Mouse (Mus musculus): ENCODE measurements at regions not wholly inside any gene's neighbourhood (a gene's known extent, or its start where the extent isn't known, plus 50 kb on each side); places are given as distances from the start of the nearest gene placed in this dataset.
"Not testable (repeated sequence)": the region's sequence is repeated elsewhere in the genome, so short reads cannot be mapped to it uniquely, and the experiment has no call there.

- H3K27ac ChIP-seq (ENCODE audit: control insufficient read depth, insufficient read depth, low read depth, low read length), result no peak overlapping the region
- no peaks in the 10 kb centered on the region; the same call in 1 of the 2 replicates for H3K4me1 ChIP-seq (ENCODE audit: control insufficient read depth, insufficient read depth, low read length)
- H3K27me3 ChIP-seq (ENCODE audit: control insufficient read depth, insufficient read depth, low read length), result no peaks in the 10 kb centered on the region
- no peak overlapping the region for H3K4me3 ChIP-seq (ENCODE audit: control insufficient read depth, low read depth, low read length)
- H3K36me3 ChIP-seq (ENCODE audit: control insufficient read depth, insufficient read depth, low read length), result no peaks in the 10 kb centered on the region
- TF ChIP-seq POLR2A (IDR thresholded peaks at IDR 0.05; ENCODE audit: control insufficient read depth, low read depth, low read length) (no peak), CTCF (IDR thresholded peaks at IDR 0.05; ENCODE audit: control insufficient read depth, insufficient read depth, insufficient replicate concordance, low read depth, low read length) (no peak)
Measured at GRCm38 (mm10) chr7:63996581-63997098, 57.9 kb upstream of the Klf13 start.

DNA sequence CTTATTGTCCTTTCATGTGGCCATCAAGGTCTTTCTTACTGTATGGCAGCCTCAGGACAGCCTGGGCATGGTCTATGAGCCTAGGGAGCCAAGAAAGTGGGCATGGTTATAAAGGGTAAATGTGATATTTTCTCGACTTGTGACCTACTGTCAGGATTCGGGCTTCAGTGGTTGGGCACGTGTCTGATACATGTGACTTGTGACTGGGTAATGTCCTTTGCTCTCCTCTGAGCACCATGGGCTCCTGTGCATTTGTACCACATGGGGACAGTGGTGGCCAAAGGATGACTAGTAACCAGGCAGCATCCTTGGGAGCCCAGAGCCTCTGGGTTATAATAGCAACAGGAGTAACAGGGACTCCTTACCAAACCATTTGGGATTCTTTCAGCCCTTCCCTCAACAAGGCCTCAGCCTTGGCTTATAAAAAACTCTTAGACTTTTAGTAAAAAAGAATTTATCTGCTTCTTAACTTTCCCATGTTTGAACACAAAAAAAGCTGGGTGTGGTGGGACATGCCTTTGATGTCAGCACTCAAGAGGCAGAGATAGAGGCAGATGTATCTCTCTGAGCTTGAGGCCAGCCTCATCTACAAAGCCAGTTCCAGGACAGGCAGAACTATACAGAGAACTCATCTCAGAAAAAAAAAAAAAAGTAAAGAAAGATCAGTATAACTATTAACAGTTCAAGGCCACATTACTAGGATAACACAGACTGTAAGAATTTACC is 56.7 kb upstream of the Klf13 start:
- H3K4me3 ChIP-seq (ENCODE audit: control insufficient read depth, low read depth, low read length), result no peak overlapping the region
- H3K4me1 ChIP-seq (ENCODE audit: control insufficient read depth, insufficient read depth, low read length), result no peaks in the 10 kb centered on the region; the same call in 1 of the 2 replicates
- TF ChIP-seq POLR2A (IDR thresholded peaks at IDR 0.05; ENCODE audit: control insufficient read depth, low read depth, low read length), result no peak
- H3K27ac ChIP-seq (ENCODE audit: control insufficient read depth, insufficient read depth, low read depth, low read length), result no peak overlapping the region
- no peaks in the 10 kb centered on the region for H3K36me3 ChIP-seq (ENCODE audit: control insufficient read depth, insufficient read depth, low read length)
- H3K27me3 ChIP-seq (ENCODE audit: control insufficient read depth, insufficient read depth, low read length), result no peaks in the 10 kb centered on the region

DNA sequence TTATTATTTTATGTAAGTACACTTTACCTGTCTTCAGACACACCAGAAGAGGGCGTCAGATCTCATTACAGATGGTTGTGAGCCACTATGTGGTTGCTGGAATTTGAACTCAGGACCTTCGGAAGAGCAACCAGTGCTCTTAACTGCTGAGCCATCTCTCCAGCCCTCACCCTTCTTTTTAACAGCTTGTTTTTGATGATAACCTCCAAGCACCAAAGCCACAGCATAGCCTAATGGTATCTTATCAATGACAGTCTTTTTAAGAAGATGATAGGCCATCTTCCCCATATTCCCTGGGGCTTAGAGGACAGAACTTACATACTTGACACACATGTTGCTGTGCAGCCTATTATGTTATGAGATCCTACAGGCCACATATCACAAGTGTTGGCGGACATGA is 56.1 kb upstream of the Klf13 start:
- not testable (repeated sequence) for H3K4me1 ChIP-seq (ENCODE audit: control insufficient read depth, insufficient read depth, low read length); H3K27ac ChIP-seq (ENCODE audit: control insufficient read depth, insufficient read depth, low read depth, low read length); H3K4me3 ChIP-seq (ENCODE audit: control insufficient read depth, low read depth, low read length); H3K36me3 ChIP-seq (ENCODE audit: control insufficient read depth, insufficient read depth, low read length); H3K27me3 ChIP-seq (ENCODE audit: control insufficient read depth, insufficient read depth, low read length)

DNA sequence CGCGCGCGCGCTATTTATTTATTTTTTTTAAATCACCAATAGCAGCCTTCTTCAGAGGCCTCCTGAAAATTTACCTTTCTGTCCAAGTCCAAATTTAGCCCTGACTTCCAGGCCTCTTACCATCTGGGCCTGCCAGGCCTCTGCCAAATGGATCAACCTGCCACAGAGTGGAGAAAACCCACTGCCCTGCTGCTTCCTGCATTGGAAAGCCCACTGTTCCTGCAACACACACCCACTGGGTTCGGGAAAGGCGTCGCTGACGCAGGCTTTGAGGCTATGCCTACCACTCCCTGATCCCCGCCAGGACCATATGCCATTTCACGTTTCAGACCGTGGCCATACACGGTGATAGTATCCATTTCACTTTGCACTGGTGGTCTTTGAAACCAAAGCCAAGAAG is 53.4 kb upstream of the Klf13 start:
- Histone ChIP-seq H3K36me3 (ENCODE audit: control insufficient read depth, insufficient read depth, low read length) (no peaks in the 10 kb centered on the region), H3K4me3 (ENCODE audit: control insufficient read depth, low read depth, low read length) (no peak overlapping the region), H3K4me1 (ENCODE audit: control insufficient read depth, insufficient read depth, low read length) (no peaks in the 10 kb centered on the region; the same call in 1 of the 2 replicates), H3K27me3 (ENCODE audit: control insufficient read depth, insufficient read depth, low read length) (no peaks in the 10 kb centered on the region), H3K27ac (ENCODE audit: control insufficient read depth, insufficient read depth, low read depth, low read length) (no peak overlapping the region)
- no peak for TF ChIP-seq CTCF (IDR thresholded peaks at IDR 0.05; ENCODE audit: control insufficient read depth, insufficient read depth, insufficient replicate concordance, low read depth, low read length)
- TF ChIP-seq POLR2A (IDR thresholded peaks at IDR 0.05; ENCODE audit: control insufficient read depth, low read depth, low read length), result no peak

- no peak for TF ChIP-seq POLR2A (IDR thresholded peaks at IDR 0.05; ENCODE audit: control insufficient read depth, low read depth, low read length)
- no peak for TF ChIP-seq CTCF (IDR thresholded peaks at IDR 0.05; ENCODE audit: control insufficient read depth, insufficient read depth, insufficient replicate concordance, low read depth, low read length)
- Histone ChIP-seq H3K36me3 (ENCODE audit: control insufficient read depth, insufficient read depth, low read length) (no peaks in the 10 kb centered on the region), H3K27ac (ENCODE audit: control insufficient read depth, insufficient read depth, low read depth, low read length) (no peak overlapping the region), H3K4me3 (ENCODE audit: control insufficient read depth, low read depth, low read length) (no peak overlapping the region), H3K27me3 (ENCODE audit: control insufficient read depth, insufficient read depth, low read length) (no peaks in the 10 kb centered on the region), H3K4me1 (ENCODE audit: control insufficient read depth, insufficient read depth, low read length) (no peaks in the 10 kb centered on the region; the same call in 1 of the 2 replicates)
Measured at GRCm38 (mm10) chr7:63991085-63992010, 52.6 kb upstream of the Klf13 start.

- Histone ChIP-seq H3K27me3 (ENCODE audit: control insufficient read depth, insufficient read depth, low read length) (no peaks in the 10 kb centered on the region), H3K27ac (ENCODE audit: control insufficient read depth, insufficient read depth, low read depth, low read length) (no peak overlapping the region), H3K4me3 (ENCODE audit: control insufficient read depth, low read depth, low read length) (no peak overlapping the region), H3K4me1 (ENCODE audit: control insufficient read depth, insufficient read depth, low read length) (no peaks in the 10 kb centered on the region; the same call in 1 of the 2 replicates), H3K36me3 (ENCODE audit: control insufficient read depth, insufficient read depth, low read length) (no peaks in the 10 kb centered on the region)
- no peak for TF ChIP-seq CTCF (IDR thresholded peaks at IDR 0.05; ENCODE audit: control insufficient read depth, insufficient read depth, insufficient replicate concordance, low read depth, low read length)
- no peak for TF ChIP-seq POLR2A (IDR thresholded peaks at IDR 0.05; ENCODE audit: control insufficient read depth, low read depth, low read length)
Measured at GRCm38 (mm10) chr7:63990312-63991028, 51.8 kb upstream of the Klf13 start.

DNA sequence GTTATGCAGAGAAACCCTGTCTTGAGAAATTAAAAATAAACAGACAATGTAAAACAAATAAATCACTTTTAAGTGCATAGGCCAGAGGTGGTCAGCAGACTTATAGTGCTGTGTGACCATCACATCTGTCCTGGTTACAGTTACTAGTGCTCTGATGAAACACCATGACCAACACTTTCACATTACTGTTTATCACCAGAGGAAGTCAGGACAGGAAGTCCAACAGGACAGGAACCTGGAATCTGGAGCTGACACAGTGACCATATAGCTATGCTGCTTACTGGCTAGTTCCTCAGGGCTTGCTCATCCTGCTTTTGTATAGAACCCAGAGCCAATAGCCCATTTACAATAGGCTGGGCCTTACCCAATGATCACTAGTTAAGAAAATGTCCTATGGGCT is 51.0 kb upstream of the Klf13 start:
- TF ChIP-seq POLR2A (IDR thresholded peaks at IDR 0.05; ENCODE audit: control insufficient read depth, low read depth, low read length) (no peak), CTCF (IDR thresholded peaks at IDR 0.05; ENCODE audit: control insufficient read depth, insufficient read depth, insufficient replicate concordance, low read depth, low read length) (no peak)

More for the DNA sequence above, 51.0 kb upstream of the Klf13 start:
- Histone ChIP-seq H3K27me3 (ENCODE audit: control insufficient read depth, insufficient read depth, low read length) (no peaks in the 10 kb centered on the region), H3K4me1 (ENCODE audit: control insufficient read depth, insufficient read depth, low read length) (no peaks in the 10 kb centered on the region; the same call in 1 of the 2 replicates), H3K27ac (ENCODE audit: control insufficient read depth, insufficient read depth, low read depth, low read length) (no peak overlapping the region), H3K4me3 (ENCODE audit: control insufficient read depth, low read depth, low read length) (no peak overlapping the region), H3K36me3 (ENCODE audit: control insufficient read depth, insufficient read depth, low read length) (no peaks in the 10 kb centered on the region)

Measured in testis, adult 2 months (tissue).